Mouse (Mus musculus) E14TG2a.4 (cell line): ENCODE data around the gene Dhrs1.

Source experiments
- CTCF ChIP-seq: conservative IDR thresholded peaks from 2 replicates; pipeline ENCODE4 v1.5.1; 2014; ENCODE audit warnings: low read length
- NANOG ChIP-seq: IDR thresholded peaks from 2 replicates; pipeline ENCODE4 v1.6.1; 2014; ENCODE audit warnings: borderline replicate concordance, low read length, mixed read lengths
- POU5F1 ChIP-seq: IDR thresholded peaks from 2 replicates; pipeline ENCODE4 v1.6.1; 2014; ENCODE audit warnings: low read length, borderline replicate concordance

GRCm38 (mm10) chr14:55757566-55757965 is 12.1 kb upstream of the Dhrs1 start:
- TF ChIP-seq CTCF (no peak), POU5F1 (no peak), NANOG (no peak)
